Mouse (Mus musculus) heart, embryonic 14.5 days (tissue): ENCODE results near the gene Gm7173. TPM values are rescaled to one million over a fixed set of nuclear protein-coding genes. Genes with fewer than 3 reads are reported as not detected.
A peak's percentile ranks its signal among the peaks of the same experiment; 100 is the strongest.

Source experiments
- ATAC-seq: fragments of 200-750 bp; cut with Nextera tagmentation; 2 replicates; pipeline ENCODE4 v1.8.0; 2017; ENCODE audit warnings: low read depth, moderate TSS enrichment; ENCODE audit not compliant: insufficient number of reproducible peaks, insufficient read depth, low FRiP score
- H3K27ac ChIP-seq, 2 experiments: fragments of 200-500 bp in 1 of 2; fragments of 300-500 bp in 1 of 2; sonication (generic) in 1 of 2; replicated peaks in 1 of 2; 2 replicates each; pipeline ENCODE4 v1.5.1; 2012 to 2014; ENCODE audit warnings: low read depth in 2 of 2, low read length in 2 of 2, control low read depth in 1 of 2, mild to moderate bottlenecking in 1 of 2, mixed read lengths in 1 of 2; ENCODE audit not compliant: control insufficient read depth in 1 of 2, insufficient read depth in 1 of 2
- H3K27me3 ChIP-seq: fragments of 300-500 bp; sonication (generic); 2 replicates; pipeline ENCODE4 v1.6.1; 2014; ENCODE audit warnings: mild to moderate bottlenecking, low read length, control low read depth; ENCODE audit not compliant: control insufficient read depth, insufficient read depth
- H3K36me3 ChIP-seq: fragments of 300-500 bp; sonication (generic); 2 replicates; pipeline ENCODE4 v1.6.1; 2014; ENCODE audit warnings: mild to moderate bottlenecking, control low read depth, low read length, mixed read lengths; ENCODE audit not compliant: control insufficient read depth, insufficient read depth
- H3K4me1 ChIP-seq, 2 experiments: fragments of 200-500 bp in 1 of 2; fragments of 300-500 bp in 1 of 2; sonication (generic) in 1 of 2; 2 replicates each; pipeline ENCODE4 v1.6.1; 2012 to 2014; ENCODE audit warnings: low read length in 2 of 2, control low read depth in 1 of 2, mixed read lengths in 1 of 2; ENCODE audit not compliant: control insufficient read depth in 2 of 2, insufficient read depth in 2 of 2
- H3K4me2 ChIP-seq: fragments of 300-500 bp; sonication (generic); 2 replicates; pipeline ENCODE4 v1.6.1; 2014; ENCODE audit warnings: mild to moderate bottlenecking, low read length
- H3K4me3 ChIP-seq, 2 experiments: fragments of 200-500 bp in 1 of 2; fragments of 300-500 bp in 1 of 2; sonication (generic) in 1 of 2; 2 replicates each; pipeline ENCODE4 v1.5.1; 2012 to 2014; ENCODE audit warnings: low read length in 2 of 2, mild to moderate bottlenecking in 2 of 2, control low read depth in 1 of 2, low read depth in 1 of 2, moderate library complexity in 1 of 2; ENCODE audit not compliant: control insufficient read depth in 1 of 2, insufficient read depth in 1 of 2
- H3K9ac ChIP-seq: fragments of 300-500 bp; sonication (generic); 2 replicates; pipeline ENCODE4 v1.6.1; 2014; ENCODE audit warnings: mild to moderate bottlenecking, low read length
- H3K9me3 ChIP-seq: fragments of 300-500 bp; sonication (generic); 2 replicates; pipeline ENCODE4 v1.6.1; 2016; ENCODE audit warnings: low read length, control low read depth; ENCODE audit not compliant: control insufficient read depth
- WGBS: fragments of 180-500 bp; shearing (Covaris S2); extraction: QIAGEN DNeasy Blood & Tissue Kit; methylation state at CpG from one replicate; pipeline ENCODE4 v1.1.7; 2014; 5-methylcytosine and 5-hydroxymethylcytosine counted together
- polyA plus RNA-seq: library from polyadenylated mRNA; unstranded; fragments of >200 nt; fragmentation: Nextera tagmentation; extraction: Ambion mirVana; gene quantifications from 2 replicates; pipeline ENCODE4 v1.2.1, GENCODE M21; 2014

Gm7173 gene
- 0.19 and 0.28 TPM in 2 replicates for polyA plus RNA-seq

- H3K4me2 ChIP-seq, result peak within 1 kb of the TSS; percentile 65
- H3K4me3 ChIP-seq, result peak within 1 kb of the TSS; percentile 38 to 60
- no peak for ATAC-seq
- WGBS, result 26% methylated on average over 23 of the region's 23 CpGs
- H3K9me3 ChIP-seq, result no peaks in the 10 kb centered on the region
- H3K27ac ChIP-seq, result no peak within 1 kb of the TSS
- H3K27me3 ChIP-seq, result no peaks in the 10 kb centered on the region
- no peaks in the 10 kb centered on the region for H3K4me1 ChIP-seq
- H3K36me3 ChIP-seq, result no peaks in the 10 kb centered on the region
- no peak within 1 kb of the TSS for H3K9ac ChIP-seq
Observed at GRCm38 (mm10) chrX:79516977-79517645, at the start of gene Gm7173. Gm7173 (minus strand) TSS chrX:79517285.

GRCm38 (mm10) chrX:79517646-79518016, 546 bp upstream of the Gm7173 start:
- no peaks in the 10 kb centered on the region for H3K4me1 ChIP-seq
- WGBS, result 48% methylated on average over 1 of the region's 1 CpGs
- no peaks in the 10 kb centered on the region for H3K27me3 ChIP-seq
- peak overlapping the region; percentile 65 for H3K4me2 ChIP-seq
- H3K9ac ChIP-seq, result no peak overlapping the region
- no peaks in the 10 kb centered on the region for H3K9me3 ChIP-seq
- H3K36me3 ChIP-seq, result no peaks in the 10 kb centered on the region
- H3K4me3 ChIP-seq, result peak overlapping the region; percentile 38 to 60
- no peak for ATAC-seq
- no peak overlapping the region for H3K27ac ChIP-seq

- Histone ChIP-seq H3K36me3 (no peaks in the 10 kb centered on the region), H3K9ac (no peak overlapping the region), H3K27me3 (no peaks in the 10 kb centered on the region), H3K4me3 (no peak overlapping the region), H3K4me1 (no peaks in the 10 kb centered on the region), H3K4me2 (no peak overlapping the region), H3K27ac (no peak overlapping the region), H3K9me3 (no peaks in the 10 kb centered on the region)
- ATAC-seq, result no peak
Observed at GRCm38 (mm10) chrX:79316790-79317189, 200.3 kb downstream of the Gm7173 start.

Other genes with a start within 250 kb of the Gm7173 start
- gene Mageb16, start 154.2 kb upstream of the Gm7173 start, polyA plus RNA-seq, result not detected in 2 replicates